Mouse (Mus musculus): ENCODE measurements around the gene Sox30.

- TF ChIP-seq CTCF (IDR thresholded peaks at IDR 0.05; ENCODE audit: control insufficient read depth, insufficient read depth, insufficient read length) (no peak), USF1 (IDR thresholded peaks at IDR 0.05; ENCODE audit: low read depth) (no peak), MAX (IDR thresholded peaks at IDR 0.05) (no peak), CEBPB (IDR thresholded peaks at IDR 0.05; ENCODE audit: low read depth) (no peak)
Measured at GRCm38 (mm10) chr11:45942281-45942680, 37.8 kb upstream of the Sox30 start.

Data from C2C12 (cell line).